Mouse (Mus musculus) E14TG2a.4 (cell line): ENCODE measurements at regions not wholly inside any gene's neighbourhood (a gene's known extent, or its start where the extent isn't known, plus 50 kb on each side); places are given as distances from the start of the nearest gene placed in this dataset.

ENCODE experiments used
- CTCF ChIP-seq: conservative IDR thresholded peaks from 2 replicates; pipeline ENCODE4 v1.5.1; 2014; ENCODE audit warnings: low read length
- NANOG ChIP-seq: IDR thresholded peaks from 2 replicates; pipeline ENCODE4 v1.6.1; 2014; ENCODE audit warnings: borderline replicate concordance, low read length, mixed read lengths

DNA sequence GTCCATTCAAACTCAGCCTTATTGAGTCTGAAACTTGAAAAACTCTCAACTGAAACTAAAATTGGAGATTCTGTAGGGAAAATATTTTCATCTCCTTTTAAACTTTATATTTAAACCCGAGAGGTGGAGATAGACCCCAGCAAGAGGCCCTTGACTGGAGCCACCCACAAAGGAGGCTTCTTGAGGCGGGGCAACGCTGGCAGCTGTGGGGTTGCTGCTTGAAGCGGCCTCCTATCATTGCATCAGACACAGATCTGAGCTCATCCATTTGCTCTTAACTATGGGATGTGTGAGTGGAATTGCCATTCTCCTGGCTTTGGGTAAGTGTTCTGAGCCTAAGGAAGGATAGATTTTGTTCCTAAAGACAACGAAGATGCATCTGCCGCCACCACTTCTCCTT lies 378.2 kb downstream of the Dad1 start:
- TF ChIP-seq CTCF (no peak), NANOG (no peak)
